In the genomic region with DNA sequence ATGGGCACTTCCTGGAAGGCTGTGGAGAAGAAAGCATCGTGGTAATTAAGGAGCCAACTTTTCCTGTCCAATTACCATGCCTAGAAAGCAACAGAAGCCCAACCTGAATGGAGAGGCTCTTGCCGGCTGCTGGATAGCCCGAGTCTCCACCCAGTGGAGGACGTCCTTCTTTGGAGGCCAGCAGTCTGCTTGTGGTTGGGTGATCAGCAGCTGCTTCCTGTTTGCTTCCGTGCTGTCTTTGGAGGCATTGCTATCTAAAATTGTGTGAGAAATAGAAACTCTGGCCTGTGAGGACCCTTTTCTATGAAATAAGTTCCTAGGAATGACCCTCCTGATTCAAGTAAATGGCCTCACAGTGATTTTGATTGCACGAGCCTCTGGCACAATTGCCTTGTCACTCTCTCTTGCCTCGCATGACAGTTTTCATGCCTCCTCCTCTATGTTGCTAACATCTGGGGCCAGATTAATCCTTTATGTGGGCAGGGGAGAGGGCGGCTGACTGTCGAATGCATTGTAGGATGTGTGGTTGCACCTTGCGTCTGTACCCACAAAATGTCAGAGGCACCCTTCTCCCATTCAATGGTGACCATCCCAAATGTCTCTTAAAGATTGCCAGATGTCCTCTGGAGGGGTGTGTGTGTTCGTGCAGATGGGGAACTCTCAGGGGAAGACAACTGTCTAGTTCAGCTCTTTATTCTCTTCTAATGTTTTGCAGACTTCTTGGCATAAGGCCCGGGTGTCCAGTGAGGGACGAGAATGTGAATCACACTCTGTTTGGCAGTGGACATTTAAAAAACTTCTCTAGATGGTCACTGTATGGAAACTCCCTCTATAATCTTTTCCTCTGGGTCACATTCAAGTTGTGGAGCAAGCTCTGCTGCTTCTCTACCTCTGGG, we compare ENCODE assay signal across 9 mouse cellular contexts.
DNase-seq lines count a peak whose midpoint lies in the region; ATAC-seq and TF ChIP-seq lines count a peak whose summit lies in the region.
"Had no signal": no experiment of that assay in that cellular context is flagged by ENCODE, and none has a peak within 500 bp of the region (broad histone marks: within the 10 kb centered on the region; RNA-seq: fewer than 3 reads in every experiment).

No protein-coding gene starts in this region.

- no peaks in the 10 kb centered on the region for H3K9me3 ChIP-seq in lung, postnatal 0 days (ENCODE audit: low read length)
- no peaks in the 10 kb centered on the region for H3K9me3 ChIP-seq in forebrain, embryonic 16.5 days (ENCODE audit: control insufficient read depth, low read length)
- no peaks in the 10 kb centered on the region for H3K9me3 ChIP-seq in midbrain, embryonic 16.5 days (replicated peaks; ENCODE audit: control insufficient read depth, low read length, poor library complexity, severe bottlenecking)
- H3K9me3 ChIP-seq: embryonic facial prominence, embryonic 12.5 days had no signal

- peak overlapping the region; percentile 22 for H3K4me2 ChIP-seq in lung, postnatal 0 days (replicated peaks; ENCODE audit: low read depth, low read length)
- no peak overlapping the region for H3K4me2 ChIP-seq in forebrain, embryonic 16.5 days (ENCODE audit: low read length)
- no peak overlapping the region for H3K4me2 ChIP-seq in midbrain, embryonic 16.5 days (ENCODE audit: low read length)
- H3K4me2 ChIP-seq: embryonic facial prominence, embryonic 12.5 days had no signal

- peak; percentile 90 for ATAC-seq in lung, postnatal 0 days
- no peak for ATAC-seq in forebrain, embryonic 16.5 days
- no peak for ATAC-seq in midbrain, embryonic 16.5 days

- no peak for TF ChIP-seq POLR2A in testis, adult 2 months (IDR thresholded peaks at IDR 0.05; ENCODE audit: control insufficient read depth, low read depth, low read length)

- H3K27ac ChIP-seq in testis, adult 2 months (ENCODE audit: control insufficient read depth, insufficient read depth, low read depth, low read length): peak overlapping the region; percentile 2; the same call in 1 of the 2 replicates
- H3K27ac ChIP-seq in lung, postnatal 0 days (ENCODE audit: low read length): peak overlapping the region; percentile 11
- no peak overlapping the region for H3K27ac ChIP-seq in forebrain, embryonic 16.5 days (ENCODE audit: low read length)
- H3K27ac ChIP-seq in midbrain, embryonic 16.5 days (ENCODE audit: low read length): no peak overlapping the region
- H3K27ac ChIP-seq: embryonic facial prominence, embryonic 12.5 days had no signal

- no peak for TF ChIP-seq CTCF in testis, adult 2 months (IDR thresholded peaks at IDR 0.05; ENCODE audit: control insufficient read depth, insufficient read depth, insufficient replicate concordance, low read depth, low read length)
- TF ChIP-seq CTCF in lung, postnatal 0 days (IDR thresholded peaks at IDR 0.05): peak; percentile 56

- no peaks in the 10 kb centered on the region for H3K4me1 ChIP-seq in testis, adult 2 months (ENCODE audit: control insufficient read depth, insufficient read depth, low read length)
- H3K4me1 ChIP-seq in lung, postnatal 0 days (ENCODE audit: insufficient read depth, low read depth, low read length): peaks cover 3% of the 10 kb centered on the region; the same call in 1 of the 2 replicates
- no peaks in the 10 kb centered on the region for H3K4me1 ChIP-seq in forebrain, embryonic 16.5 days (replicated peaks; ENCODE audit: control insufficient read depth, insufficient read depth, low read length)
- H3K4me1 ChIP-seq in midbrain, embryonic 16.5 days (ENCODE audit: control insufficient read depth, insufficient read depth, low read length): no peaks in the 10 kb centered on the region
- H3K4me1 ChIP-seq: embryonic facial prominence, embryonic 12.5 days had no signal

- no peaks in the 10 kb centered on the region for H3K27me3 ChIP-seq in testis, adult 2 months (ENCODE audit: control insufficient read depth, insufficient read depth, low read length)
- no peaks in the 10 kb centered on the region for H3K27me3 ChIP-seq in lung, postnatal 0 days (replicated peaks; ENCODE audit: insufficient read depth, low read length)
- no peaks in the 10 kb centered on the region for H3K27me3 ChIP-seq in forebrain, embryonic 16.5 days (replicated peaks; ENCODE audit: control insufficient read depth, insufficient read depth, low read length)
- no peaks in the 10 kb centered on the region for H3K27me3 ChIP-seq in midbrain, embryonic 16.5 days (ENCODE audit: control insufficient read depth, insufficient read depth, low read depth, low read length)
- H3K27me3 ChIP-seq: embryonic facial prominence, embryonic 12.5 days had no signal

- no peak overlapping the region for H3K9ac ChIP-seq in lung, postnatal 0 days (replicated peaks; ENCODE audit: low read depth)
- no peak overlapping the region for H3K9ac ChIP-seq in forebrain, embryonic 16.5 days (replicated peaks; ENCODE audit: low read depth, low read length)
- H3K9ac ChIP-seq in midbrain, embryonic 16.5 days (ENCODE audit: low read depth, low read length): no peak overlapping the region
- H3K9ac ChIP-seq: embryonic facial prominence, embryonic 12.5 days had no signal

- H3K36me3 ChIP-seq in testis, adult 2 months (ENCODE audit: control insufficient read depth, insufficient read depth, low read length): no peaks in the 10 kb centered on the region; the same call in 1 of the 2 replicates
- H3K36me3 ChIP-seq in lung, postnatal 0 days (ENCODE audit: insufficient read depth, low read length): no peaks in the 10 kb centered on the region
- H3K36me3 ChIP-seq in forebrain, embryonic 16.5 days (ENCODE audit: control insufficient read depth, insufficient read depth): no peaks in the 10 kb centered on the region
- H3K36me3 ChIP-seq in midbrain, embryonic 16.5 days (ENCODE audit: control insufficient read depth, insufficient read depth, low read length): no peaks in the 10 kb centered on the region
- H3K36me3 ChIP-seq: embryonic facial prominence, embryonic 12.5 days had no signal

- no peak overlapping the region for H3K4me3 ChIP-seq in testis, adult 2 months (ENCODE audit: control insufficient read depth, low read depth, low read length)
- no peak overlapping the region for H3K4me3 ChIP-seq in lung, postnatal 0 days (ENCODE audit: low read depth, low read length)
- H3K4me3 ChIP-seq in forebrain, embryonic 16.5 days (replicated peaks; ENCODE audit: low read length): no peak overlapping the region
- H3K4me3 ChIP-seq in midbrain, embryonic 16.5 days (ENCODE audit: low read depth, low read length): no peak overlapping the region
- H3K4me3 ChIP-seq: embryonic facial prominence, embryonic 12.5 days had no signal

- no peak for TF ChIP-seq EP300 in lung, postnatal 0 days (IDR thresholded peaks at IDR 0.05)

- WGBS in lung, postnatal 0 days: 28% methylated on average over 13 of the region's 13 CpGs
- 73% methylated on average over 13 of the region's 13 CpGs for WGBS in forebrain, embryonic 16.5 days
- WGBS in midbrain, embryonic 16.5 days: 70% methylated on average over 13 of the region's 13 CpGs

- no peak for DNase-seq in testis, postnatal 14 days (ENCODE audit: low spot score)
- DNase-seq in c-Kit-positive CD71-positive TER-119-positive erythroid progenitor cells, embryonic 14.5 days (ENCODE audit: low spot score): peak; percentile 14
- DNase-seq in induced T-regulatory cell, adult 2 months (ENCODE audit: low read depth): peak; percentile 80
- peak; percentile 85 for DNase-seq in lung, postnatal 0 days (ENCODE audit: low spot score)
- peak; percentile 57 to 60 for DNase-seq in thymus, postnatal 10 days (ENCODE audit: low spot score in 2 of 2)

Comparison
In these comparisons a context has a peak if more than half of its experiments do, and no peak if none do; other contexts are left out.
1. H3K27ac ChIP-seq: peak in testis, adult 2 months (single experiment) and lung, postnatal 0 days (single experiment); none in forebrain, embryonic 16.5 days (single experiment) and midbrain, embryonic 16.5 days (single experiment).